Mouse (Mus musculus) kidney, postnatal 36 days (tissue): Measurements from ENCODE around the gene Plekhs1.
"Not testable (repeated sequence)": the region's sequence is repeated elsewhere in the genome, so short reads cannot be mapped to it uniquely, and the experiment has no call there.

Experiments
- DNase-seq, 2 experiments: peaks; one replicate each; pipeline ENCODE4 v3.0.0; 2021 to 2022; ENCODE audit warnings: mixed read lengths in 2 of 2

Plekhs1 gene

GRCm38 (mm10) chr19:56459154-56460050 is 2.0 kb upstream of the Plekhs1 start:
- DNase-seq, result peak; percentile 78 to 79

GRCm38 (mm10) chr19:56460241-56460640 is 1.2 kb upstream of the Plekhs1 start:
- peak in 1 of 2 experiments; percentile 11 for DNase-seq

- DNase-seq, result no peak
These were observed 1.3 kb downstream of the Plekhs1 start for GRCm38 (mm10) chr19:56462786-56463185.

- DNase-seq, result no peak
These were observed 5.0 kb downstream of the Plekhs1 start for GRCm38 (mm10) chr19:56466486-56466885.

GRCm38 (mm10) chr19:56470286-56471020 is 9.0 kb downstream of the Plekhs1 start:
- no peak for DNase-seq

- DNase-seq, result no peak
These were observed 10.5 kb downstream of the Plekhs1 start for GRCm38 (mm10) chr19:56471934-56472333.

- DNase-seq, result peak in 1 of 2 experiments; percentile 59
These were observed 13.6 kb downstream of the Plekhs1 start for GRCm38 (mm10) chr19:56474869-56475550.

GRCm38 (mm10) chr19:56476546-56476945 is 15.1 kb downstream of the Plekhs1 start:
- DNase-seq, result no peak

GRCm38 (mm10) chr19:56477253-56477652 is 15.8 kb downstream of the Plekhs1 start:
- DNase-seq, result no peak

GRCm38 (mm10) chr19:56477832-56478231 is 16.4 kb downstream of the Plekhs1 start:
- DNase-seq, result peak; percentile 45 to 51

- DNase-seq, result peak in 1 of 2 experiments; percentile 20
These were observed 23.4 kb downstream of the Plekhs1 start for GRCm38 (mm10) chr19:56484630-56485375.

- DNase-seq, result peak; percentile 32 to 53
These were observed 24.2 kb downstream of the Plekhs1 start for GRCm38 (mm10) chr19:56485376-56486271.

- no peak for DNase-seq
These were observed 25.5 kb downstream of the Plekhs1 start for GRCm38 (mm10) chr19:56486926-56487325.

GRCm38 (mm10) chr19:56487339-56487738 is 25.9 kb downstream of the Plekhs1 start:
- no peak for DNase-seq

- no peak for DNase-seq
These were observed 28.2 kb downstream of the Plekhs1 start for GRCm38 (mm10) chr19:56489601-56490000.

GRCm38 (mm10) chr19:56494157-56494556 is 32.7 kb downstream of the Plekhs1 start:
- DNase-seq, result not testable (repeated sequence)

GRCm38 (mm10) chr19:56503069-56503468 is 41.6 kb downstream of the Plekhs1 start:
- DNase-seq, result not testable (repeated sequence)

GRCm38 (mm10) chr19:56503525-56503924 is 42.1 kb downstream of the Plekhs1 start:
- not testable (repeated sequence) for DNase-seq

GRCm38 (mm10) chr19:56511207-56511606 is 49.8 kb downstream of the Plekhs1 start:
- not testable (repeated sequence) for DNase-seq

GRCm38 (mm10) chr19:56513527-56513926 is 52.1 kb downstream of the Plekhs1 start:
- DNase-seq, result not testable (repeated sequence)

GRCm38 (mm10) chr19:56519408-56519807 is 58.0 kb downstream of the Plekhs1 start:
- not testable (repeated sequence) for DNase-seq
